Mouse (Mus musculus) myocyte (in vitro differentiated cells): ENCODE measurements around the gene Gm9936. TPM values are rescaled to one million over a fixed set of nuclear protein-coding genes. Genes with fewer than 3 reads are reported as not detected.
A peak's percentile ranks its signal among the peaks of the same experiment; 100 is the strongest.
"Not testable (repeated sequence)": the region's sequence is repeated elsewhere in the genome, so short reads cannot be mapped to it uniquely, and the experiment has no call there.

Experiments
- H3K27me3 ChIP-seq: one replicate; pipeline ENCODE4 v1.6.1; 2011; ENCODE audit not compliant: control insufficient read depth, insufficient read depth, insufficient read length
- H3K36me3 ChIP-seq: one replicate; pipeline ENCODE4 v1.6.1; 2011; ENCODE audit not compliant: control insufficient read depth, insufficient read depth
- H3K4me2 ChIP-seq: one replicate; pipeline ENCODE4 v1.6.1; 2011; ENCODE audit warnings: low read depth, control low read depth
- H3K4me3 ChIP-seq: one replicate; pipeline ENCODE4 v1.5.1; 2011; ENCODE audit warnings: mild to moderate bottlenecking, control low read depth, moderate library complexity
- H3K79me2 ChIP-seq: one replicate; pipeline ENCODE4 v1.6.1; 2011; ENCODE audit not compliant: control insufficient read depth, insufficient read depth
- H3ac ChIP-seq: one replicate; pipeline ENCODE4 v1.6.1; 2011; ENCODE audit not compliant: control insufficient read depth, insufficient read length
- CEBPB ChIP-seq: IDR thresholded peaks from 2 replicates; pipeline ENCODE4 v1.6.1; 2011; ENCODE audit warnings: mild to moderate bottlenecking, moderate library complexity; ENCODE audit not compliant: poor library complexity, insufficient read depth, severe bottlenecking
- E2F4 ChIP-seq: IDR thresholded peaks from one replicate; pipeline ENCODE4 v1.6.1; 2011; ENCODE audit warnings: mild to moderate bottlenecking, control low read depth, moderate library complexity; ENCODE audit not compliant: insufficient read depth
- MAX ChIP-seq: IDR thresholded peaks from one replicate; pipeline ENCODE4 v1.6.1; 2011; ENCODE audit warnings: low read depth, mild to moderate bottlenecking, control low read depth
- MYOD1 ChIP-seq, 3 experiments: IDR thresholded peaks; one replicate each; pipeline ENCODE4 v1.6.1; 2011; ENCODE audit warnings: control low read depth in 2 of 3, low read depth in 2 of 3, mild to moderate bottlenecking in 2 of 3, moderate library complexity in 1 of 3; ENCODE audit not compliant: insufficient read length in 2 of 3, control insufficient read depth in 1 of 3
- MYOG ChIP-seq, 3 experiments: IDR thresholded peaks; one replicate each; pipeline ENCODE4 v1.6.1; 2011; ENCODE audit warnings: control low read depth in 2 of 3, low read depth in 2 of 3, mild to moderate bottlenecking in 2 of 3; ENCODE audit not compliant: insufficient read length in 2 of 3, control insufficient read depth in 1 of 3, insufficient read depth in 1 of 3
- POLR2AphosphoS2 ChIP-seq: IDR thresholded peaks from one replicate; pipeline ENCODE4 v1.6.1; 2011; ENCODE audit warnings: low read depth, control low read depth; ENCODE audit not compliant: insufficient read length
- SRF ChIP-seq: IDR thresholded peaks from one replicate; pipeline ENCODE4 v1.6.1; 2011; ENCODE audit warnings: low read depth; ENCODE audit not compliant: control insufficient read depth, insufficient read length
- TCF12 ChIP-seq: IDR thresholded peaks from one replicate; pipeline ENCODE4 v1.6.1; 2011; ENCODE audit warnings: mild to moderate bottlenecking, control low read depth; ENCODE audit not compliant: poor library complexity, insufficient read depth, severe bottlenecking
- TCF3 ChIP-seq: IDR thresholded peaks from one replicate; pipeline ENCODE4 v1.6.1; 2011; ENCODE audit warnings: low read depth, control low read depth; ENCODE audit not compliant: insufficient read length
- USF1 ChIP-seq: IDR thresholded peaks from one replicate; pipeline ENCODE4 v1.6.1; 2011; ENCODE audit warnings: low read depth, mild to moderate bottlenecking, control low read depth, moderate library complexity
- polyA plus RNA-seq: library from polyadenylated mRNA; unstranded; fragments of >200 nt; fragmentation: generic; extraction: Trizol; gene quantifications from one replicate; pipeline ENCODE4 v1.2.1, GENCODE M21; 2012; ENCODE audit warnings: missing spikeins

Gm9936 gene
- polyA plus RNA-seq, 1 experiment = 0.25 TPM

GRCm38 (mm10) chr5:114842155-114842554, 16.3 kb downstream of the Gm9936 start:
- not testable (repeated sequence) for H3K79me2 ChIP-seq, H3K36me3 ChIP-seq, H3K4me3 ChIP-seq, H3ac ChIP-seq, H3K27me3 ChIP-seq
- peak; percentile 54 for TF ChIP-seq TCF12
- TF ChIP-seq MYOG (IDR thresholded peaks at IDR 0.05; ENCODE audit: control insufficient read depth in 1 of 3, insufficient read depth in 1 of 3, insufficient read length in 2 of 3, low read depth in 2 of 3) = peak in 1 of 3 experiments; percentile 29
- TF ChIP-seq MYOD1 (IDR thresholded peaks at IDR 0.05; ENCODE audit: control insufficient read depth in 1 of 3, insufficient read length in 2 of 3, low read depth in 2 of 3) = peak in 2 of 3 experiments; percentile 68 to 78
- peak overlapping the region; percentile 31 for H3K4me2 ChIP-seq

GRCm38 (mm10) chr5:114840481-114840880, 18.0 kb downstream of the Gm9936 start:
- H3K79me2 ChIP-seq, H3K27me3 ChIP-seq, H3ac ChIP-seq, H3K4me3 ChIP-seq, H3K36me3 ChIP-seq: not testable (repeated sequence)
- H3K4me2 ChIP-seq = peak overlapping the region; percentile 12
- peak in 2 of 3 experiments; percentile 45 to 78 for TF ChIP-seq MYOD1 (IDR thresholded peaks at IDR 0.05; ENCODE audit: control insufficient read depth in 1 of 3, insufficient read length in 2 of 3, low read depth in 2 of 3)
- TF ChIP-seq MYOG (IDR thresholded peaks at IDR 0.05; ENCODE audit: control insufficient read depth in 1 of 3, insufficient read depth in 1 of 3, insufficient read length in 2 of 3, low read depth in 2 of 3) = peak in 1 of 3 experiments; percentile 37
- TF ChIP-seq TCF12 = peak; percentile 34

- no peak overlapping the region for H3ac ChIP-seq
- H3K36me3 ChIP-seq = no peaks in the 10 kb centered on the region
- no peak overlapping the region for H3K4me3 ChIP-seq
- no peaks in the 10 kb centered on the region for H3K27me3 ChIP-seq
- no peak overlapping the region for H3K4me2 ChIP-seq
- no peak for TF ChIP-seq MYOD1 (IDR thresholded peaks at IDR 0.05; ENCODE audit: control insufficient read depth in 1 of 3, insufficient read length in 2 of 3, low read depth in 2 of 3)
- no peak for TF ChIP-seq SRF
- TF ChIP-seq MYOG (IDR thresholded peaks at IDR 0.05; ENCODE audit: control insufficient read depth in 1 of 3, insufficient read depth in 1 of 3, insufficient read length in 2 of 3, low read depth in 2 of 3) = no peak
- H3K79me2 ChIP-seq = no peaks in the 10 kb centered on the region
These were observed 21.6 kb downstream of the Gm9936 start for GRCm38 (mm10) chr5:114836886-114837285.

GRCm38 (mm10) chr5:114829740-114830139, 28.7 kb downstream of the Gm9936 start:
- Histone ChIP-seq H3K79me2 (no peaks in the 10 kb centered on the region), H3K4me3 (no peak overlapping the region), H3K4me2 (no peak overlapping the region), H3K27me3 (no peaks in the 10 kb centered on the region), H3ac (no peak overlapping the region), H3K36me3 (no peaks in the 10 kb centered on the region)
- TF ChIP-seq E2F4 (no peak), MYOG (IDR thresholded peaks at IDR 0.05; ENCODE audit: control insufficient read depth in 1 of 3, insufficient read depth in 1 of 3, insufficient read length in 2 of 3, low read depth in 2 of 3) (peak in 2 of 3 experiments; percentile 19 to 74), MYOD1 (IDR thresholded peaks at IDR 0.05; ENCODE audit: control insufficient read depth in 1 of 3, insufficient read length in 2 of 3, low read depth in 2 of 3) (peak in 1 of 3 experiments; percentile 58)

- no peak overlapping the region for H3K4me3 ChIP-seq
- H3ac ChIP-seq = no peak overlapping the region
- peak overlapping the region; percentile 73 for H3K4me2 ChIP-seq
- no peaks in the 10 kb centered on the region for H3K36me3 ChIP-seq
- TF ChIP-seq TCF3 (no peak), MYOD1 (IDR thresholded peaks at IDR 0.05; ENCODE audit: control insufficient read depth in 1 of 3, insufficient read length in 2 of 3, low read depth in 2 of 3) (peak; percentile 28 to 94 (median 87)), CEBPB (peak; percentile 80; the same call in 1 of the 2 replicates), POLR2AphosphoS2 (no peak), MYOG (IDR thresholded peaks at IDR 0.05; ENCODE audit: control insufficient read depth in 1 of 3, insufficient read depth in 1 of 3, insufficient read length in 2 of 3, low read depth in 2 of 3) (peak; percentile 54 to 82 (median 68))
- no peaks in the 10 kb centered on the region for H3K27me3 ChIP-seq
- H3K79me2 ChIP-seq = no peaks in the 10 kb centered on the region
These were observed 31.1 kb downstream of the Gm9936 start for GRCm38 (mm10) chr5:114827427-114827826.

- Histone ChIP-seq H3K36me3 (no peaks in the 10 kb centered on the region), H3ac (no peak overlapping the region), H3K4me3 (no peak overlapping the region), H3K79me2 (no peaks in the 10 kb centered on the region), H3K27me3 (no peaks in the 10 kb centered on the region), H3K4me2 (no peak overlapping the region)
- TF ChIP-seq USF1 (no peak), E2F4 (no peak), TCF3 (no peak), MYOG (IDR thresholded peaks at IDR 0.05; ENCODE audit: control insufficient read depth in 1 of 3, insufficient read depth in 1 of 3, insufficient read length in 2 of 3, low read depth in 2 of 3) (no peak), MAX (no peak), SRF (no peak), TCF12 (no peak), POLR2AphosphoS2 (no peak), CEBPB (no peak)
These were observed 32.3 kb downstream of the Gm9936 start for GRCm38 (mm10) chr5:114825978-114826691.
